Mouse (Mus musculus): Measurements from ENCODE around the gene Ctsll3. TPM values are rescaled to one million over a fixed set of nuclear protein-coding genes. Genes with fewer than 3 reads are reported as not detected.
A peak's percentile ranks its signal among the peaks of the same experiment; 100 is the strongest.

Ctsll3 gene
- polyA plus RNA-seq, 1 experiment, result not detected

GRCm38 (mm10) chr13:60812768-60813167 is 10.1 kb upstream of the Ctsll3 start:
- no peaks in the 10 kb centered on the region for H3K4me1 ChIP-seq (ENCODE audit: control insufficient read depth, insufficient read depth, low read length)
- H3K27ac ChIP-seq (ENCODE audit: insufficient read depth, low read depth, low read length), result no peak overlapping the region
- no peak for TF ChIP-seq CTCF (IDR thresholded peaks at IDR 0.05; ENCODE audit: low read depth, low read length)
- TF ChIP-seq POLR2A (IDR thresholded peaks at IDR 0.05; ENCODE audit: borderline replicate concordance, low read depth, low read length), result no peak
- H3K4me3 ChIP-seq (ENCODE audit: insufficient read depth, low read length), result no peak overlapping the region

GRCm38 (mm10) chr13:60809690-60810089 is 7.0 kb upstream of the Ctsll3 start:
- no peak overlapping the region for H3K27ac ChIP-seq (ENCODE audit: insufficient read depth, low read depth, low read length)
- TF ChIP-seq POLR2A (IDR thresholded peaks at IDR 0.05; ENCODE audit: borderline replicate concordance, low read depth, low read length) (no peak), CTCF (IDR thresholded peaks at IDR 0.05; ENCODE audit: low read depth, low read length) (no peak)
- no peaks in the 10 kb centered on the region for H3K4me1 ChIP-seq (ENCODE audit: control insufficient read depth, insufficient read depth, low read length)
- H3K4me3 ChIP-seq (ENCODE audit: insufficient read depth, low read length), result no peak overlapping the region

- Histone ChIP-seq H3K4me1 (ENCODE audit: control insufficient read depth, insufficient read depth, low read length) (no peaks in the 10 kb centered on the region), H3K4me3 (ENCODE audit: insufficient read depth, low read length) (no peak overlapping the region), H3K27ac (ENCODE audit: insufficient read depth, low read depth, low read length) (no peak overlapping the region)
- TF ChIP-seq CTCF (IDR thresholded peaks at IDR 0.05; ENCODE audit: low read depth, low read length) (no peak), POLR2A (IDR thresholded peaks at IDR 0.05; ENCODE audit: borderline replicate concordance, low read depth, low read length) (no peak)
Observed at GRCm38 (mm10) chr13:60789466-60789865, 13.2 kb downstream of the Ctsll3 start.

DNA sequence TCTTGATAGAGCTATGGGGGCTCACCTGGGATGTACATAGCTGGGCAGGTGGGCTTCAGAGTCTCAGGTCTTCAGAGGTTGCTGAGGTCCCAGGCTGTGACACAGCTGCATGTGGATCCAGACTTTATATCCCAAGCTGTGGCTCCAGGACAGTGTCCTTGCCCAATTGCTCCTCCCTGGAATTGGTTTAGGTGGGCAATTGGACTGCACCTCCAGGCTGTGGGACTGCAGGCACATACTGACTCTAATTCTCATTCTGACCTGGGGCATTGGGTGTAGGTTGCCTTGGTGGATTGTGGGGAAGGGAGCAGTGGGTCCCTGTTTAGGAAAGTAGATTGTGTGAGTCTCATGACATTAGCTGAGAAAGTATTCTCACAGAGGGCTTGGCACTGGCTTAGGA is 16.4 kb downstream of the Ctsll3 start, which contains the start of gene BC051665:
BC051665 (minus strand) TSS at position 101 of the 400 bp plus-strand sequence.
- no peak within 1 kb of the TSS for H3K27ac ChIP-seq (ENCODE audit: insufficient read depth, low read depth, low read length)
- H3K4me3 ChIP-seq (ENCODE audit: insufficient read depth, low read length), result no peak within 1 kb of the TSS
- no peaks in the 10 kb centered on the region for H3K4me1 ChIP-seq (ENCODE audit: control insufficient read depth, insufficient read depth, low read length)
- TF ChIP-seq CTCF (IDR thresholded peaks at IDR 0.05; ENCODE audit: low read depth, low read length), result no peak
- no peak for TF ChIP-seq POLR2A (IDR thresholded peaks at IDR 0.05; ENCODE audit: borderline replicate concordance, low read depth, low read length)

DNA sequence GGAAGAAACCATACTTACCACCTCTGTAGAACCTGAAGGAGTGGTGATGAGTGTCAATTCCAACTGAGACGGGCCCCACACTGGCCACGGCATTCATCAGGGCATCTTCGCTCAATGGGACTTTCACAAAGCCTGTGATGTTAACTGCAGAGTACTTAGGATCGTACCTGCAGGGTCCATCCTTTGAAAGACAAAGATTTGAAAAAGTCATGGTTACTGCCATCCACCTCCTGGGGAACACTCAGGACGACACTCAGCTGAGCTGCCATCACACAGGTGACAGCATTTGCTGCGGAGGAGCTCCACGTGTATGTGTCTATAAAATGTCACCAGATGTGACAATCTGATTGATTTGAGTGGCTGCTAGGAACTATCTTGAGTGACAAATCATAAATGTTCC is 19.3 kb downstream of the Ctsll3 start:
- no peak overlapping the region for H3K4me3 ChIP-seq (ENCODE audit: insufficient read depth, low read length)

DNA sequence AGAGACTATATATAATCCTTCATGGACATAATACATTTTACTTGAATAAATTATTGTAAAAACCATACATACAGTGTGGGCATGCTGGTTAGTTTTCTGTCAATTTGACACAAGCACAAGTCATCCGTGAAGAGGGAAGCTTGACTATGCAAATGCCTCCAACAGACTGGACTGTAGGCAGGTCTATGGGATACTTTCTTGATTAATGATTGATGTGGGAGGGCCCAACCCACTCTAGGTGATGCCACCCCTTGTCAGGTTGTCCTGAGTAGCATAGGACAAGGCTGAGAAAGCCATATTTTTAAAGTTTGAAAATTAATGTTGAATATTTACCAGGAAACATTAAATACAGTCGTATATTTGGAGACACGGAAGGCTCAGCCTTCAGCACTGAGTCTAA is 22.1 kb downstream of the Ctsll3 start:
- no peak for TF ChIP-seq POLR2A (IDR thresholded peaks at IDR 0.05; ENCODE audit: borderline replicate concordance, low read depth, low read length)
- TF ChIP-seq CTCF (IDR thresholded peaks at IDR 0.05; ENCODE audit: low read depth, low read length), result no peak

More for the DNA sequence above, 19.3 kb downstream of the Ctsll3 start:
- no peak overlapping the region for H3K27ac ChIP-seq (ENCODE audit: insufficient read depth, low read depth, low read length)
- no peak for TF ChIP-seq POLR2A (IDR thresholded peaks at IDR 0.05; ENCODE audit: borderline replicate concordance, low read depth, low read length)
- no peak for TF ChIP-seq CTCF (IDR thresholded peaks at IDR 0.05; ENCODE audit: low read depth, low read length)
- H3K4me1 ChIP-seq (ENCODE audit: control insufficient read depth, insufficient read depth, low read length), result no peaks in the 10 kb centered on the region

GRCm38 (mm10) chr13:60761161-60761560 is 41.5 kb downstream of the Ctsll3 start:
- H3K4me1 ChIP-seq (ENCODE audit: control insufficient read depth, insufficient read depth, low read length), result no peaks in the 10 kb centered on the region
- no peak overlapping the region for H3K4me3 ChIP-seq (ENCODE audit: insufficient read depth, low read length)
- no peak overlapping the region for H3K27ac ChIP-seq (ENCODE audit: insufficient read depth, low read depth, low read length)
- TF ChIP-seq POLR2A (IDR thresholded peaks at IDR 0.05; ENCODE audit: borderline replicate concordance, low read depth, low read length) (no peak), CTCF (IDR thresholded peaks at IDR 0.05; ENCODE audit: low read depth, low read length) (no peak)

More for the DNA sequence above, 22.1 kb downstream of the Ctsll3 start:
- Histone ChIP-seq H3K4me1 (ENCODE audit: control insufficient read depth, insufficient read depth, low read length) (no peaks in the 10 kb centered on the region), H3K27ac (ENCODE audit: insufficient read depth, low read depth, low read length) (no peak overlapping the region), H3K4me3 (ENCODE audit: insufficient read depth, low read length) (no peak overlapping the region)

- Histone ChIP-seq H3K4me3 (ENCODE audit: insufficient read depth, low read length) (no peak overlapping the region), H3K27ac (ENCODE audit: insufficient read depth, low read depth, low read length) (no peak overlapping the region), H3K4me1 (ENCODE audit: control insufficient read depth, insufficient read depth, low read length) (no peaks in the 10 kb centered on the region)
- TF ChIP-seq POLR2A (IDR thresholded peaks at IDR 0.05; ENCODE audit: borderline replicate concordance, low read depth, low read length) (no peak), CTCF (IDR thresholded peaks at IDR 0.05; ENCODE audit: low read depth, low read length) (no peak)
Observed at GRCm38 (mm10) chr13:60760392-60760791, 42.3 kb downstream of the Ctsll3 start.

DNA sequence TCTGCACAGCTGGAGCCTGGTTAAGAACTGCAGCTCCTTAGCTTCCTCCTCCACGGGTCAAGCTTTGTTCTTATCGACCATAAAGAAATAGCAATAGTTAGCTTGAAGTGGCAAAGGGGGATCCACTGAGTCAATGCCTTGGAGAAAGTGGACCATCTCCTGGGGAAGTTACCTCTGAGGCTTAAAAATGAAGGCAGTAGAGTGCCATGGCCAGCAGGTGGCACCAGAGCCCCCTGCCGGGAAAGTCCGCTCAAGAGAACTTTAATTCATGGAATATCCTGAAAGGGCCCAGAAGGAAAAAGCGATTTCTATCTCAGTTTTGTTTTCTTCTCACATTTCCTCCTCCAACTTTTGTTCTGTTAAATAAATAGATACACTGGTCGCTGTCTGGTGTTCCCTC is 43.5 kb downstream of the Ctsll3 start:
- no peak overlapping the region for H3K27ac ChIP-seq (ENCODE audit: insufficient read depth, low read depth, low read length)
- TF ChIP-seq CTCF (IDR thresholded peaks at IDR 0.05; ENCODE audit: low read depth, low read length) (peak; percentile 93), POLR2A (IDR thresholded peaks at IDR 0.05; ENCODE audit: borderline replicate concordance, low read depth, low read length) (no peak)
- no peak overlapping the region for H3K4me3 ChIP-seq (ENCODE audit: insufficient read depth, low read length)
- H3K4me1 ChIP-seq (ENCODE audit: control insufficient read depth, insufficient read depth, low read length), result no peaks in the 10 kb centered on the region

DNA sequence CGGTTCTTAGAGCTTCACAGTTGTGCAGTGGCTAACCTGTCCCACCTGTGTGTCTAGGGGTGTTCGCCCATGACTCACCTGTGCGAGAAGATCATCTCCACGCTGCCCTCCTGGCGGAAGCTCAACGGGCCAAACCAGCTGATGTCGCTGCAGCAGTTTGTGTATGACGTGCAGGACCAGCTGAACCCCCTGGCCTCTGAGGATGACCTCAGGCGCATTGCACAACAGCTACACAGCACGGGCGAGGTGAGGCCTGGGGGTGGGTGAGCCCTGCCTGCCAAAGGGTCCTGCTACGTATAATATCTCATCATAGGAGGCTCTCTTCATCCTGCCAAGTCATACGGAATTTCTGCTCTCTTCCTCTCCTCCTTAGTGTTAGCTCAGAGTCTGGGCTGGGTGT is 45.4 kb downstream of the Ctsll3 start:
- no peaks in the 10 kb centered on the region for H3K4me1 ChIP-seq (ENCODE audit: control insufficient read depth, insufficient read depth, low read length)
- no peak for TF ChIP-seq POLR2A (IDR thresholded peaks at IDR 0.05; ENCODE audit: borderline replicate concordance, low read depth, low read length)
- no peak for TF ChIP-seq CTCF (IDR thresholded peaks at IDR 0.05; ENCODE audit: low read depth, low read length)
- no peak overlapping the region for H3K4me3 ChIP-seq (ENCODE audit: insufficient read depth, low read length)
- H3K27ac ChIP-seq (ENCODE audit: insufficient read depth, low read depth, low read length), result no peak overlapping the region

DNA sequence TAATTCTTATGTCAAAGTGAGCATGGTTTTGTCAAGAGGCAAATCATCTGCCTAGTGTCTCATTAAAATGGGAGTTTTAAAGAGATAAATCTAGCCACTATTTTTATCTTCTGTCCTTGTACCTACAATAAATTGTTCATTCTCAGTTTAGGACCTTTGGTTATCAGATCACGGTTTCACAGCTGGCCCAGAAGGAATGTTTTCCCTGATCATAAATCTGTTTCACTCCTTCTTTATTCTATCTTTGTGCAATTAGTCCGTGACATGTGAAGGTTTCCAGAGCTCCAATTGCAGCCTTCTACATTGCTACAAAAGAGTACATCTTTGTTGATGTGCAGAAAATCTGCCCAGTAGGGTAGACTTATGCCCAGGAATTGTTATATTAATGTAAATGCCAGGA is 47.4 kb downstream of the Ctsll3 start:
- Histone ChIP-seq H3K27ac (ENCODE audit: insufficient read depth, low read depth, low read length) (no peak overlapping the region), H3K4me1 (ENCODE audit: control insufficient read depth, insufficient read depth, low read length) (no peaks in the 10 kb centered on the region), H3K4me3 (ENCODE audit: insufficient read depth, low read length) (no peak overlapping the region)
- TF ChIP-seq CTCF (IDR thresholded peaks at IDR 0.05; ENCODE audit: low read depth, low read length) (no peak), POLR2A (IDR thresholded peaks at IDR 0.05; ENCODE audit: borderline replicate concordance, low read depth, low read length) (no peak)
